Mouse (Mus musculus) brain, adult 2 months (tissue): Measurements from ENCODE around the gene Lamtor2.
A peak's percentile ranks its signal among the peaks of the same experiment; 100 is the strongest.

Experiments used
- DNase-seq: peaks from one replicate; pipeline ENCODE4 v3.0.0; 2011; ENCODE audit warnings: low read depth, low spot score

Lamtor2 gene

DNA sequence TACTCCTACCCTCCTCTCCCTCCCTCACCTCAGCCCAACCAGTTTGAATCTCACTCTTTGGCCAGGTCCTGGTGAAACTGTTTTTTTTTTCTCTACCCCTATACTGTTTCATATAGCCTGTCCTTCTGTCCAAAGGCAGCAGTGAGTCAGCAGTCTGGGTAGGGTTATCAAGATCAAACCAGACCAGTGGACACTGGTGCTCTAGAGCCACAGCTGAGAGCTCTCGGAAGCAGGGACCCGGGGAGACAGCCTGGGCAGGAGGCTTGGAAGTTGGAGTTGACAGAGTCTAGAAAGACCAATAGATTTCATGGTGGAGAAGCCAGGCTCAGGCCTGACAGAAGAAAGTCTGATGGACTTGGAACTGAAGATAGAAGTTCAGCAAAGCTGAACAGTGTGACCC is 15.7 kb upstream of the Lamtor2 start:
- DNase-seq, result no peak

GRCm38 (mm10) chr3:88567892-88568291 is 15.0 kb upstream of the Lamtor2 start:
- no peak for DNase-seq

- no peak for DNase-seq
Observed at GRCm38 (mm10) chr3:88566536-88567061, 13.7 kb upstream of the Lamtor2 start.

GRCm38 (mm10) chr3:88566116-88566515 is 13.2 kb upstream of the Lamtor2 start:
- DNase-seq, result no peak

DNA sequence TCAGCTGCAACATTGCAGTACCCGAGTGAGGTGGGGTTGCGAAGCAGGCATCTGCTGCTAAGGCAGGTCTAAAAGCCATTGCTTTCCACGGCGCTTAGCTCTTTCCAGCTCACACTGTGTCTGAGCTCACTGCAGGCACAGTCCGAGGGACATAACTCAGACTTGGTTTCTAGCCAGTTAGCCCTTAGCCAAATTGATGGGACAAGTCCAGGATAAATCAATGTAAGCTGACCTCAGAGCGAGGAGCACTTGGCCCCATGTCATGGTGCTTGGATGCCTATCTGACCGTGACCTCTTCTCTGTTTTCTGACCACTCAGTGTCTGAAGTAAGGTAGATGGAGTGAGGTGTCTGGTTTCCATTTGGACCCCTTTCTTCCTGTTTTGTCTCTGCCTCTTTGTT is 11.1 kb upstream of the Lamtor2 start:
- DNase-seq, result no peak

DNA sequence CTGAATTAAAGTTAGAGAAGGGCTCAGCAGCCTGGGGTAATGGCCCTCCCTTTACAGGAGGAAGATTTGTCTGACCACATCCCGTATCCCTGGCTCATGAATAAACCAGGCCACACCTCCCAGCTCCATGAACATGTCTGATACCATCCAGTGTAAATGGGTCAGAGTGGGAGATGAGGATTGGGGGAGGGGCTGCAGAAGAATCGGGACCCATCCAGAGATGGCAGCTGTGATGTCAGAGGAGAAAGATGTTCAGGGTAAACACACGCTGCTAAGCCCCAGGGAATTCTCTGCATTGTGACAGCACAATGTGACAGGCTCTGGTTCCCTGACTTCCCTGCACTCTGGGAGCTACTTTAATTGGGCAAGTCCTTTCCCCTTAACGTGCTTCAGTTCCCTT is 10.6 kb upstream of the Lamtor2 start:
- DNase-seq, result no peak

- peak; percentile 29 for DNase-seq
Observed at GRCm38 (mm10) chr3:88561989-88562388, 9.1 kb upstream of the Lamtor2 start.

- no peak for DNase-seq
Observed at GRCm38 (mm10) chr3:88559596-88559995, 6.7 kb upstream of the Lamtor2 start.

DNA sequence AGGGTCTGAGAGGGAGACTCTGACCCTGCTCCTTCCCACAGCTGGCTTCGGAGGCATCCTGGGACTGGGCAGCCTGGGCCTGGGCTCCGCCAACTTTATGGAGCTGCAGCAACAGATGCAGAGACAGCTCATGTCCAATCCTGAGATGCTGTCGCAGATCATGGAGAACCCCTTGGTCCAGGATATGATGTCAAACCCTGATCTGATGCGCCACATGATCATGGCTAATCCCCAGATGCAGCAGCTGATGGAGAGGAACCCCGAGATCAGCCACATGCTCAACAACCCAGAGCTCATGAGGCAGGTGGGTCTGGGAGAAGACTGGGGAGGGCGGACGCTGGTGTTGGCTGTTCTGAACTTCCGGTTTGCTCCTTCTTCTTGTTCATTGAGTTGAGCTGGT is 3.7 kb upstream of the Lamtor2 start:
- DNase-seq, result no peak

DNA sequence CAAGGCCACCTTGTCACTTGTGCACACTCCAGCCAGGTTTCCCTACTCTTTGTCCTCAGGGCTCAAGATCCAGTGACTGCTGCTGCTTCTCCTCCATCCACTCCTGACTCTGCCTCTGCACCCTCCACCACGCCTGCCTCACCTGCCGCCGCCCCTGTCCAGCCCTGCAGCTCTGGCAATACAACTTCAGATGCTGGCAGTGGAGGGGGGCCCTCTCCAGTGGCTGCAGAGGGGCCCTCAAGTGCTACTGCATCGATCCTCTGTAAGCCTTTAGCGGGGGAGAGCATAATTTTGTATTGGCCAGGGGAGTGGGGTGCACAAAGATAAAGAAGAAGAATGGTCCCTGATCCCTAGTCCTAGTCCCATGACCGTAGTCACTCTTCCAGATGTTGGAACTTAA is 2.9 kb upstream of the Lamtor2 start:
- DNase-seq, result no peak

GRCm38 (mm10) chr3:88555069-88555605 is 2.3 kb upstream of the Lamtor2 start:
- DNase-seq, result no peak

DNA sequence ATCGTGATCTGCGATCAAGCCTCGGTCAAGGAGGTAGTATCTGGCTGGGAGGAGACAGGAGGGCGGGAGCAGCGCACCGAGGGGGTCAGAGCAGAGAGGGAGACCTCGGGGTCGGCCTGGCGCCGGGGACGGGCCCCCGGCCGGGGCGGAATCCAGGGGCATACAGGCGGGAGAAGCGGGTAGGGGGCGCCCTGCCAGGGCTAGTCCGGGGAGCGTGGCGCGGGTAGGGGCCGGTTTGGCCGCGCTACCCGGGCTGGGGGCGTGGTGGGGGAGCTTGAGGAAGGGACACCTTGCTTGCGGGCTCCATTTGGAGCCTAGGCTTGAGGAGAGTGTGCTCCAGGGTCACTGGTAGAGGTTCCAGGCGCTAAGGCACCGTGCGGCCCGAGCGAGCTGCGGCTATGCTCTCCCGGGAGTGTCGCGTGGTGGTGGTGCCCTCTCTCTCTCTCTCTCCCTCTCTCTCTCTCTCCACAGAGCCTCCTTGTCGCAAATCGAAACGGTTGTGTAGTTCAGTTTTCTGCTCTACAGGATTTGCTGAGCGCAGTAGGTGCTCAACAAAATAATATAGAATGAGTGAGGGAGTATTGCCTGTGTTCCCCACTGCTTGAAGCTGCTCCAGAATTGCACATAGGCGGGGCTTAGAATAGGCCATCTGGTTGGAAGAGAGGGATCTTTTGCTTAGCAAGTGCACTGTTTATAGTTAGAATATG is 1.2 kb upstream of the Lamtor2 start:
- peak; percentile 85 for DNase-seq

DNA sequence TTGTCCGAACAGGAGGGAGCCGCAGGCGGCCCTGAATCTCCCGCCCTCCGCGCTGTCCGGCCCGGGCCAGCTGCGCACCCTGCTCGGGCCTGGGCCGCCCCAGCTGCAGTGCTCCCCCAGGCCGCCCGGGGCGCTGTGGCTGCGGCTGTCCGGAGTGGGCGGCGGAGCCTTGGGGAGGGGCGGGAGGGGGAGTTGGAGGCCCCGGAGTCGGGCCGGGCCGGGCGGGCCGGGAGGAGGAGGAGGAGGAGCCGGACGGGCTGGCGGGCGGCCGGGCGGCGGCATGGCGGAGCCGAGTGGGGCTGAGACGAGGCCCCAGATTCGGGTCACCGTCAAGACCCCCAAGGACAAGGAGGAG is 628 bp upstream of the Lamtor2 start, which contains the start of gene Ubqln4:
Gene Ubqln4 (plus strand): TSS at position 234 of the 355 bp plus-strand sequence.
- DNase-seq, result peak; percentile 94

- no peak for DNase-seq
Observed at GRCm38 (mm10) chr3:88552082-88552645, 710 bp downstream of the Lamtor2 start.

DNA sequence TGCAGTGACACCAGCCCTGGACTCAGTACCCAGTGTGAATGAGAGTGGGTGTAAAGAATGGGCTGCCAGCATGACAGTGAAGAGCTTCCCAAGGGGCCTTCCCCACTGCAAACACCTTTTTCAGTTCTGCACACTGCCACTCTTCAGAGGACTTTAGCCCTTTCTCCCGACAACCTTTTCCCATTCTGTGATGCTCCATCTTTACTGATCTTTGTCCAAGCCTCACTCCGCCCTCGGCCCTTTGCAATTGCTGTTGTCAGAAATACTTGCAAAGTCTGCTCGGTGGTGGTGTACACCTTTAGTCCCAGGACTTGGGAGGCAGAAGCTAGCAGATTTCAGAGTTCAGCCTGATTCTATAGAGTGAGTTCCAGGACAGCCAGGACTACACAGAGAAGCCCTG is 1.3 kb downstream of the Lamtor2 start:
- no peak for DNase-seq

- DNase-seq, result no peak
Observed at GRCm38 (mm10) chr3:88548180-88548917, 4.5 kb downstream of the Lamtor2 start, which contains the start of gene Rab25. Rab25 (minus strand) TSS chr3:88548300.

GRCm38 (mm10) chr3:88546674-88547418 is 6.0 kb downstream of the Lamtor2 start:
- DNase-seq, result no peak

DNA sequence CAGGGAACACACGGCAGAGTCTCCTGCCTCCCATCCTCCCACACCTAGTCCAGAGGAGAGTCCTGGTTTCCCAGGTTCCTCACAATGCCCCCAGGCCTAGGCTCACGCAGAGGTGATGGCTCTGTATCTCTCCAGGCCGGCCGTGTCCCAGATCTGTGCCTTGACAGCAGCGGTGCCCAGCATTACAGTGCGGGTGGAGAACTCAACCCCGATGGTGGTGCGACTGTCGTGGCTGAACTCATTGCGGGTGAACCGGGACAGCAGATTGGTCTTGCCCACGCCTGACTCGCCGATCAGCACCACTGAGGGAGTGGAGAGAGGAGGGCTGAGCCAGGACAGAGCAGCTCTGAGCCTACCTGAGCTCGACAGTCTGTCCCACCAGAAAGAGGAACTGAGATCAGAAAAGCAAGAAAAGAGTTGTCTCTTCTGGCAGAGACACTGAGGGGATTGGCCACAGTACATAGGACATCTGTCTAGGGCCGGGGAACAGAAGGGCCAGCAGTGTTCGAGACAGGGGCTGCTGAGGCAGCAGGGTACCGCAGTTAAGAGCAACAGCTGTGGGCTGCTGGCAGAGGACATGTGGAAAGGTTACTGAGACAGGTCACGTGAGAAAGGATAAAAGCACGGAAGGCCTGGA is 7.8 kb downstream of the Lamtor2 start:
- no peak for DNase-seq

- peak; percentile 47 for DNase-seq
Observed at GRCm38 (mm10) chr3:88544514-88544913, 8.4 kb downstream of the Lamtor2 start.

DNA sequence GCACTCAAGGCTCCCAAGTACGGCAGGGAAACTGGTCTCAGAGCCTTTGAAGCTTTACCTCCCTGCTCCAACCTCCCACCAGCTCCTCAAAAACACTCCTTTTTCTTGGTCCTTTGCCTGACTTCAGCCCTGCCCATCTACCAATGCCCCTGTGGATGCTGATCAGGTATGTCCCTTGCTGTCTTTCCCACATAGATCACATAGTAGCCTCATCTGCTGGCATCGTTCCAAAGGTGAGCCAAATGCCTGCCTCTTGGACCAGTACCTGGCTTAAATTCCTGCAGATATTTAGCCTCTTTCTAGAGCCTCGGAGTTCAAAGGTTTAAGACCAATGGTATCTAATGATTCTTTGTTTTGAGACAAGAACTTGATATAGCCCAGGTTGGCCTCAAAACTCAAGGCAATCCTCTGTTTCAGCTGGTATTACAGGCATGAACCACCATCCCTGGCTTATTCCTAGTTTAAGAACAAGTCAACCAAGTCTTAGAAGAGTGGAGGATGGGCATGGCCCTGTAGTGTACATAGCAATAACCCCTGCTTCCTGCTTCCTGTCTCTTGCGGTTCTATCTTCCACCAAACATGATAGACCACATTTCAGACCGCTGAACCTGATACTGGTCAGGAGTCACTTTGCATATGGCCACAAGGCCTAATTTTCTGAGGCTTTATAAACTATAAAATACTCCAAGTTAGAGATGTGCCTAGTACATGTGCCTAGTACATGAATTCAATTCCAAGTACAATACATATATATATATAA is 9.0 kb downstream of the Lamtor2 start:
- DNase-seq, result no peak
